ENCODE assay signal across 12 mouse cellular contexts in genomic region chr6:128679574-128679973, GRCm38 (mm10). TPM values are rescaled to one million over a fixed set of nuclear protein-coding genes. Genes with fewer than 3 reads are reported as not detected.
A peak's percentile ranks its signal among the peaks of the same experiment; 100 is the strongest.
ATAC-seq and TF ChIP-seq lines count a peak whose summit lies in the region.
"Had no signal": no experiment of that assay in that cellular context is flagged by ENCODE, and none has a peak within 500 bp of the region (broad histone marks: within the 10 kb centered on the region; RNA-seq: fewer than 3 reads in every experiment).

No protein-coding gene starts in this region.

- no peak for TF ChIP-seq CTCF in intestine, postnatal 0 days (IDR thresholded peaks at IDR 0.05; ENCODE audit: low read depth)

- H3K27ac ChIP-seq in intestine, embryonic 16.5 days (ENCODE audit: low read length) = no peak overlapping the region
- no peak overlapping the region for H3K27ac ChIP-seq in intestine, embryonic 15.5 days
- no peak overlapping the region for H3K27ac ChIP-seq in intestine, postnatal 0 days (ENCODE audit: low read depth, low read length)
- no peak overlapping the region for H3K27ac ChIP-seq in kidney, embryonic 16.5 days (ENCODE audit: low read length)

- no peak overlapping the region for H3K4me3 ChIP-seq in intestine, embryonic 16.5 days (ENCODE audit: low read length)
- no peak overlapping the region for H3K4me3 ChIP-seq in intestine, embryonic 15.5 days (replicated peaks)
- H3K4me3 ChIP-seq in intestine, postnatal 0 days (ENCODE audit: low read depth, low read length) = no peak overlapping the region
- no peak overlapping the region for H3K4me3 ChIP-seq in kidney, embryonic 16.5 days (ENCODE audit: low read length)

- peak; percentile 52; the same call in 1 of the 2 replicates for ATAC-seq in intestine, embryonic 16.5 days
- no peak for ATAC-seq in intestine, embryonic 15.5 days
- ATAC-seq in intestine, postnatal 0 days = peak; percentile 71
- no peak for ATAC-seq in kidney, embryonic 16.5 days (ENCODE audit: low FRiP score, low TSS enrichment)
- ATAC-seq: activated CD4-positive, CD25-positive, alpha-beta regulatory T cell, adult 4 months; CD4-positive, CD25-positive, alpha-beta regulatory T cell, adult 4 months; Patski had no signal

- no peak overlapping the region for H3K9ac ChIP-seq in intestine, embryonic 16.5 days (ENCODE audit: low read depth, low read length)
- no peak overlapping the region for H3K9ac ChIP-seq in intestine, embryonic 15.5 days
- H3K9ac ChIP-seq in intestine, postnatal 0 days (ENCODE audit: low read depth, low read length) = no peak overlapping the region
- H3K9ac ChIP-seq in kidney, embryonic 16.5 days (replicated peaks; ENCODE audit: low read length) = no peak overlapping the region

- no peaks in the 10 kb centered on the region for H3K27me3 ChIP-seq in intestine, embryonic 16.5 days (replicated peaks; ENCODE audit: control insufficient read depth, insufficient read depth, low read length)
- H3K27me3 ChIP-seq in intestine, embryonic 15.5 days (replicated peaks) = no peaks in the 10 kb centered on the region
- no peaks in the 10 kb centered on the region for H3K27me3 ChIP-seq in intestine, postnatal 0 days (replicated peaks; ENCODE audit: control insufficient read depth, insufficient read depth, low read length)
- no peaks in the 10 kb centered on the region for H3K27me3 ChIP-seq in kidney, embryonic 16.5 days (ENCODE audit: insufficient read depth, low read length)
- H3K27me3 ChIP-seq: CH12.LX, Patski had no signal

- H3K4me2 ChIP-seq in intestine, embryonic 16.5 days (ENCODE audit: low read depth, low read length) = no peak overlapping the region
- H3K4me2 ChIP-seq in intestine, embryonic 15.5 days (replicated peaks) = no peak overlapping the region
- H3K4me2 ChIP-seq in intestine, postnatal 0 days (replicated peaks; ENCODE audit: low read depth) = no peak overlapping the region
- no peak overlapping the region for H3K4me2 ChIP-seq in kidney, embryonic 16.5 days (replicated peaks; ENCODE audit: low read depth, low read length)

- H3K36me3 ChIP-seq in intestine, embryonic 16.5 days (ENCODE audit: control insufficient read depth, insufficient read depth, low read length) = no peaks in the 10 kb centered on the region
- no peaks in the 10 kb centered on the region for H3K36me3 ChIP-seq in intestine, embryonic 15.5 days
- H3K36me3 ChIP-seq in intestine, postnatal 0 days (ENCODE audit: control insufficient read depth, insufficient read depth) = peaks cover 7% of the 10 kb centered on the region; the same call in 1 of the 2 replicates
- no peaks in the 10 kb centered on the region for H3K36me3 ChIP-seq in kidney, embryonic 16.5 days (ENCODE audit: insufficient read depth, low read length)
- H3K36me3 ChIP-seq: G1E had no signal

- H3K4me1 ChIP-seq in intestine, embryonic 16.5 days (ENCODE audit: control insufficient read depth, insufficient read depth, low read length) = no peaks in the 10 kb centered on the region
- no peaks in the 10 kb centered on the region for H3K4me1 ChIP-seq in intestine, embryonic 15.5 days (replicated peaks)
- H3K4me1 ChIP-seq in intestine, postnatal 0 days (replicated peaks; ENCODE audit: control insufficient read depth, insufficient read depth, low read length) = no peaks in the 10 kb centered on the region
- H3K4me1 ChIP-seq in kidney, embryonic 16.5 days (ENCODE audit: insufficient read depth, low read length) = no peaks in the 10 kb centered on the region

- H3K9me3 ChIP-seq in intestine, embryonic 16.5 days (ENCODE audit: control insufficient read depth, low read length) = no peaks in the 10 kb centered on the region
- no peaks in the 10 kb centered on the region for H3K9me3 ChIP-seq in intestine, embryonic 15.5 days
- no peaks in the 10 kb centered on the region for H3K9me3 ChIP-seq in intestine, postnatal 0 days (ENCODE audit: control insufficient read depth)
- no peaks in the 10 kb centered on the region for H3K9me3 ChIP-seq in kidney, embryonic 16.5 days (ENCODE audit: low read length)

RNA-seq across cellular contexts. Expression of gene Clec2h, which starts 17.4 kb away (rescaled TPM):
- 26.4 and 41.6 TPM in 2 replicates for polyA plus RNA-seq in intestine, embryonic 16.5 days (2015; fragmentation: Nextera tagmentation; extraction: Ambion mirVana)
- 11.4 and 15.9 TPM in 2 replicates for polyA plus RNA-seq in intestine, embryonic 15.5 days (2015; fragmentation: Nextera tagmentation; extraction: Ambion mirVana)
- 169 and 175 TPM in 2 replicates for polyA plus RNA-seq in intestine, postnatal 0 days (2015; fragmentation: Nextera tagmentation; extraction: Ambion mirVana)
- 0.08 and 0.19 TPM in 2 replicates for polyA plus RNA-seq in kidney, embryonic 16.5 days (2015; fragmentation: Nextera tagmentation; extraction: Ambion mirVana)
- polyA plus RNA-seq: activated CD4-positive, CD25-positive, alpha-beta regulatory T cell, adult 4 months; adrenal gland, adult 2 months; brain, embryonic 14.5 days; C2C12; CD4-positive, CD25-positive, alpha-beta regulatory T cell, adult 4 months; G1E; Patski had no signal

RNA-seq across cellular contexts. Expression of gene Klrb1, which starts 43.3 kb away (rescaled TPM):
- not detected in 2 replicates for polyA plus RNA-seq in intestine, embryonic 16.5 days (2015; fragmentation: Nextera tagmentation; extraction: Ambion mirVana)
- not detected in 2 replicates for polyA plus RNA-seq in intestine, embryonic 15.5 days (2015; fragmentation: Nextera tagmentation; extraction: Ambion mirVana)
- polyA plus RNA-seq in intestine, postnatal 0 days (2015; fragmentation: Nextera tagmentation; extraction: Ambion mirVana) = 0.13 and 0.29 TPM in 2 replicates
- not detected in 2 replicates for polyA plus RNA-seq in kidney, embryonic 16.5 days (2015; fragmentation: Nextera tagmentation; extraction: Ambion mirVana)
- polyA plus RNA-seq: activated CD4-positive, CD25-positive, alpha-beta regulatory T cell, adult 4 months; adrenal gland, adult 2 months; C2C12; CD4-positive, CD25-positive, alpha-beta regulatory T cell, adult 4 months; G1E; Patski had no signal

RNA-seq across cellular contexts. Expression of gene Klrb1a, which starts 56.2 kb away (rescaled TPM):
- not detected in 2 replicates for polyA plus RNA-seq in intestine, embryonic 16.5 days (2015; fragmentation: Nextera tagmentation; extraction: Ambion mirVana)
- not detected in 2 replicates for polyA plus RNA-seq in intestine, embryonic 15.5 days (2015; fragmentation: Nextera tagmentation; extraction: Ambion mirVana)
- not detected in 2 replicates for polyA plus RNA-seq in intestine, postnatal 0 days (2015; fragmentation: Nextera tagmentation; extraction: Ambion mirVana)
- polyA plus RNA-seq in kidney, embryonic 16.5 days (2015; fragmentation: Nextera tagmentation; extraction: Ambion mirVana) = not detected in 2 replicates
- polyA plus RNA-seq: C2C12; CD4-positive, CD25-positive, alpha-beta regulatory T cell, adult 4 months; G1E; Patski had no signal

Comparison
In these comparisons a context has a peak if more than half of its experiments do, and no peak if none do; other contexts are left out.
1. ATAC-seq: peak in intestine, embryonic 16.5 days (single experiment) and intestine, postnatal 0 days (single experiment); none in intestine, embryonic 15.5 days (single experiment) and kidney, embryonic 16.5 days (single experiment).
2. RNA of gene Clec2h, which starts 17.4 kb away (polyA plus RNA-seq): 169 to 175 TPM in intestine, postnatal 0 days, 26.4 to 41.6 TPM in intestine, embryonic 16.5 days and 11.4 to 15.9 TPM in intestine, embryonic 15.5 days; 0.08 to 0.19 TPM in kidney, embryonic 16.5 days; every median in the first group is over 10 times any median in the second.